Mouse (Mus musculus) macrophage (primary cell): Measurements from ENCODE around the gene Gm47955. TPM values are rescaled to one million over a fixed set of nuclear protein-coding genes. Genes with fewer than 3 reads are reported as not detected.
"Not testable (repeated sequence)": the region's sequence is repeated elsewhere in the genome, so short reads cannot be mapped to it uniquely, and the experiment has no call there.

Experiments
- H3K27ac ChIP-seq: fragments of 350-480 bp; formaldehyde crosslinking; 2 replicates; pipeline ENCODE4 v1.9.0; 2021
- H3K36me3 ChIP-seq: fragments of 350-480 bp; formaldehyde crosslinking; 2 replicates; pipeline ENCODE4 v1.9.0; 2021; ENCODE audit errors: inconsistent target
- H3K4me3 ChIP-seq: fragments of 350-480 bp; formaldehyde crosslinking; 2 replicates; pipeline ENCODE4 v1.9.0; 2021; ENCODE audit errors: inconsistent target
- H3K79me2 ChIP-seq: fragments of 350-480 bp; formaldehyde crosslinking; 2 replicates; pipeline ENCODE4 v1.9.0; 2021; ENCODE audit errors: inconsistent target
- WGBS: methylation state at CpG from one replicate; pipeline ENCODE4 v1.1.7; 2026; ENCODE audit warnings: inconsistent platforms; ENCODE audit not compliant: missing documents; 5-methylcytosine and 5-hydroxymethylcytosine counted together
- polyA plus RNA-seq: library from polyadenylated mRNA; stranded (reverse); fragments of 250-400 nt; gene quantifications from 3 replicates; pipeline ENCODE4 v1.2.4, GENCODE M21; 2018; ENCODE audit warnings: inconsistent platforms
- total RNA-seq, 78 experiments: library from RNA; depleted of rRNA; stranded (reverse); fragments of 250-400 nt; gene quantifications; 1 replicate in 9 of 78; 2 replicates in 24 of 78; 3 replicates in 43 of 78; 4 replicates in 2 of 78; pipeline ENCODE4 v1.2.4; 2018; ENCODE audit warnings: inconsistent platforms in 56 of 78

Gm47955 gene
- not detected for total RNA-seq (2018; cell fraction: chromatin; rRNA removed)
- not detected for total RNA-seq (2018; cell fraction: cytosol; rRNA removed)
- not detected for total RNA-seq (2018; cell fraction: nucleus; rRNA removed)
- polyA plus RNA-seq = not detected in 3 replicates

- Histone ChIP-seq H3K79me2 (no peaks in the 10 kb centered on the region), H3K27ac (no peak within 1 kb of the TSS), H3K36me3 (no peaks in the 10 kb centered on the region), H3K4me3 (no peak within 1 kb of the TSS)
- WGBS = 86% methylated on average over 7 of the region's 11 CpGs
Measured at GRCm38 (mm10) chr1:82959870-82960385, at the start of gene Gm47955. TSS of gene Gm47955 (plus strand) at chr1:82960286.

- Histone ChIP-seq H3K36me3 (no peaks in the 10 kb centered on the region), H3K4me3 (no peak within 1 kb of the TSS), H3K27ac (no peak within 1 kb of the TSS), H3K79me2 (no peaks in the 10 kb centered on the region)
- 89% methylated on average over 3 of the region's 3 CpGs for WGBS
Measured at GRCm38 (mm10) chr1:82913025-82913424, 47.1 kb upstream of the Gm47955 start, which contains the start of gene A030005L19Rik. TSS of gene A030005L19Rik (plus strand) at chr1:82913325.

DNA sequence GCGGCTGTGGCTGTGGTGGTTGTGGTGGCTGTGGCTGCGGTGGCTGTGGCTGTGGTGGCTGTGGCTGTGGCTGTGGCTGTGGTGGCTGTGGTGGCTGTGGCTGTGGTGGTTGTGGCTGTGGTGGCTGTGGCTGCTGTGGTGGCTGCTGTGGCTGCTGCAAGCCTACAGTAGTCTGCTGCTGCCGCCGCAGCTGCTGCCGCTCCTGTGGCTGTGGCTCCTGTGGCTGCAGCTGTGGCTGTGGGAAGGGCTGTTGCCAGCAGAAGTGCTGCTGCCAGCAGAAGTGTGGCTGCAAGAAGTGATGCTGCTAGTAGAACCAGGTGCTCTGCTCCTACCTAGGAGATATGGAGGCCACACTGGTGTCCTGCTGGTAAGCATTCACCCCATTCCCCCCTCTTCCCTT, 46.7 kb upstream of the Gm47955 start:
- not testable (repeated sequence) for H3K36me3 ChIP-seq, H3K79me2 ChIP-seq, H3K4me3 ChIP-seq, H3K27ac ChIP-seq
- WGBS = 66% methylated on average over 5 of the region's 5 CpGs

DNA sequence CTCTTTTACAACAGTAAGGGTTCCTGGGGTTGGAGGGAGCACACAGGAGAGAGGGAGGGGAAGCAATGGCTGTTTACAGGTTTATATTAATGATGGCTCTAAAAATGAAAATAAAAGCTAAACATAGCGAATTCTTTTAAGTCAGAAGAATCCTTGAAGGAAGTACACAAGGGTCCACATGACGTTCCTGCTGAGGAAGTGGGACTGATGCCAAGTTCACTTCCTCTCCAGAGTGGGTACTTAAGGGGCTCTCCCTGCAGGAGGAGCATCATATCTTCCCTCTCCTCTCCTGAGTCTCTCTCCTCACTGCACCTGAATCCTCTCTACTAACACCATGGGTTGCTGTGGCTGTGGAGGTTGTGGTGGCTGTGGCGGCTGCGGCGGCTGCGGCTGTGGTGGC, 35.4 kb upstream of the Gm47955 start, which contains the start of gene A030014E15Rik:
Gene A030014E15Rik, plus strand, starts transcription at position 268 of the 400 bp plus-strand sequence.
- WGBS = 38% methylated on average over 2 of the region's 6 CpGs
- Histone ChIP-seq H3K27ac (no peak within 1 kb of the TSS), H3K36me3 (no peaks in the 10 kb centered on the region), H3K4me3 (no peak within 1 kb of the TSS), H3K79me2 (no peaks in the 10 kb centered on the region)

DNA sequence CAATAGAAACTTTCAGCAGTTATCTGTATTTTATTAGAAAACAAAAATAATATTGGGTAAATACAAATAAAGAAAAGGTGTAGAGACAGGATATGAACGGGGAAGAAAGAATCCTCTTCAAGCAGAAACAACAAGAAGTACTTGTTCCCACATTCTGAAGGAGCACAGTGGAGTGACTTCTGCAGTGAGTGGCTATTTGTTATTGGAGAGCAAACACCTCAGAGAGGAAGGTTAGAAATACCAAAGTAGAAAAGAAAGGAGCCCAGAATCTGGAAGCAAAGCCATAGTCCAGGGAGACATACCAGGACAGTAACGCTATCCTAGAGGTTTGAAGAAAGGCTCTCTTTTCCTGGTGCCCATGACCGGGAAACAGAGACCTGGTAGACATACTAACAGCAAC, 29.5 kb upstream of the Gm47955 start:
- H3K79me2 ChIP-seq, H3K27ac ChIP-seq, H3K36me3 ChIP-seq, H3K4me3 ChIP-seq: not testable (repeated sequence)
- WGBS = 83% methylated on average over 1 of the region's 3 CpGs

- WGBS = no CpG with 5 or more reads among the region's 6 CpGs
- not testable (repeated sequence) for H3K36me3 ChIP-seq
Measured at GRCm38 (mm10) chr1:82931326-82931725, 28.8 kb upstream of the Gm47955 start, which contains the start of gene Gm6217. TSS of gene Gm6217 (minus strand) at chr1:82931399.

GRCm38 (mm10) chr1:82938666-82939065, 21.4 kb upstream of the Gm47955 start:
- Histone ChIP-seq H3K79me2 (no peaks in the 10 kb centered on the region), H3K36me3 (no peaks in the 10 kb centered on the region), H3K27ac (no peak overlapping the region), H3K4me3 (no peak overlapping the region)
- 94% methylated on average over 5 of the region's 5 CpGs for WGBS

More at GRCm38 (mm10) chr1:82931326-82931725, 28.8 kb upstream of the Gm47955 start, which contains the start of gene Gm6217:
- not testable (repeated sequence) for H3K27ac ChIP-seq, H3K4me3 ChIP-seq, H3K79me2 ChIP-seq

GRCm38 (mm10) chr1:82942505-82942904, 17.6 kb upstream of the Gm47955 start:
- H3K27ac ChIP-seq, H3K4me3 ChIP-seq, H3K36me3 ChIP-seq, H3K79me2 ChIP-seq: not testable (repeated sequence)
- 63% methylated on average over 1 of the region's 2 CpGs for WGBS

DNA sequence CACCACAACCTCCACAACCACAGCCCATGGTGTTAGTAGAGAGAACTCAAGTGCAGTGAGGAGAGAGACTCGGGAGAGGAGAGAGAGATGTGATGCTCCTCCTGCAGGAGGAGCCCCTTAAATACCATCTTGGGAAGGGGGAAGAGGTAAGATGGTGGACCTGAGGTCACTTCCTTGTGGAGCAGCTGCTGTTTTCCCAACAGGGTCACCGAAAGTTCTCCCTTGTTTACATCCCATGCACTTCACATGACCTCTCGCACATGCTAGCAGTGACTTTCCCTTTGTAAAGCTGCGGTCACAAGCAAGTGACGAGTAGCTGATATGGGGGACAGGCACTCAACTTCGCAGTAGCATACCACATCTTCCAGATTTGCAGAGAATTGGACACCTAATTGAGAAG, 16.8 kb upstream of the Gm47955 start, which contains the start of gene A030003K21Rik:
Gene A030003K21Rik, minus strand, starts transcription at position 94 of the 400 bp plus-strand sequence.
- no CpG with 5 or more reads among the region's 6 CpGs for WGBS
- H3K36me3 ChIP-seq, H3K79me2 ChIP-seq, H3K4me3 ChIP-seq, H3K27ac ChIP-seq: not testable (repeated sequence)

GRCm38 (mm10) chr1:82946029-82946428, 14.1 kb upstream of the Gm47955 start:
- not testable (repeated sequence) for H3K4me3 ChIP-seq, H3K27ac ChIP-seq, H3K36me3 ChIP-seq, H3K79me2 ChIP-seq
- WGBS = no CpG with 5 or more reads among the region's 2 CpGs

DNA sequence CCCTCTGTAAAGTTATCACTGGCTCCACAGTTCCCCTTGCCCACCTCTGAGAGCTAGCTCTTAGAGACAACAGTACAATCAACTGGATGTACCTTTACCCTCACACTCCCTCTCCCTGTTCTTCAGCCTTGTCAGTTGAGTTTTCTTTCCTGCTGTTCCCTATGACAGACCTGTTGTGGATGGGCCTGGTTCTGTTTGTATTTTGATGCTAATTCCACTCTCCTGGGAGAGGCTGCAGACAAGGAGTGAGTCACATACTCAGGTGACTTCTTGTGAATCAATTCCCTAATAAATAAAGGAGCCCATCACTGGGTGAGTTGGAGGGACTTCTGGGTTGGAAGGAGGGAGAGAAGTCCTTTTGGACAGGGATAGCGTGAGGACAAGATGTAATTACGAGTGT, 11.5 kb upstream of the Gm47955 start:
- no peaks in the 10 kb centered on the region for H3K36me3 ChIP-seq
- H3K79me2 ChIP-seq = no peaks in the 10 kb centered on the region
- no peak overlapping the region for H3K27ac ChIP-seq
- no peak overlapping the region for H3K4me3 ChIP-seq
- WGBS = 93% methylated on average over 2 of the region's 2 CpGs

GRCm38 (mm10) chr1:82955913-82956312, 4.2 kb upstream of the Gm47955 start, which contains the start of gene Gm7544:
TSS of gene Gm7544 (minus strand) at chr1:82956013.
- H3K36me3 ChIP-seq, H3K4me3 ChIP-seq, H3K27ac ChIP-seq, H3K79me2 ChIP-seq: not testable (repeated sequence)

DNA sequence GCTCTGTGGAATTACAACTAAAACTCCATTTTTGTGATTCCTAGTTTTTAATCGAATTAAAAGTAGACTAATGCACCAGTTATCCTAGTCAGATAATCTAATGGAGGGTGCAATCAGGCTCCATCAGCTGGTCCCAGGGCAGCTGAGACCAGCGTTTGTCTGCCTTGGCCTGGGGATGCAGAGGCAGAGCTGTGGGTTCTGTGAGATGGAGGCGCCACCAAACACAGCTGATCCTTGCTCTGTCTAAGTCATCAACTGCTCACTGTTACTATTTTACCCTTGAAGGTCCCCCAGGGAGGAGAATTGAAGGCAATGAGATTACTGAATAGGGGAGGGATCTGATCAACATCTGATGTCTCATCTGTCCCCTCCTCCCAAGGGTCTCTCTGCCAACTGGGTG, 6.3 kb downstream of the Gm47955 start:
- Histone ChIP-seq H3K36me3 (no peaks in the 10 kb centered on the region), H3K79me2 (no peaks in the 10 kb centered on the region), H3K4me3 (no peak overlapping the region), H3K27ac (no peak overlapping the region)
- WGBS = 75% methylated on average over 3 of the region's 3 CpGs

DNA sequence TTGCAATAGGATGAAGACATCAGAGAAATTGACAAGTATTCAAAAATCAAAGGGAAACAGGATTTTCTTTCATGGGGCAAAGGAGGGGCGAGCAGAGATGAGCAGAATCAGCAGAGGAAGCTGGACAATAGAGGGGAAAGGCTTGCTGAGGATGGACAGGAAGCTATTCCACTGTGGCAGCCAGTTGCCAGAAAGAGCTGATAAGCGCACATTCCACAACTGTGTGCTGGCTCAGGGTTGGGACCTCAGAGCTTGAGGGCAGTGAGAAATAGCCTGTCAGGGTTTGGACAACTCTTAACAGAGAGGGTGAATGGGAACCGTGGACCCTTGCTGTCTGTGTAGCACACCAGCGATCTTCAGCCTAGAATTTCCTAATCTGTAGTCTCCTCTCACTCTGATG, 12.0 kb downstream of the Gm47955 start:
- H3K36me3 ChIP-seq = no peaks in the 10 kb centered on the region
- H3K79me2 ChIP-seq = no peaks in the 10 kb centered on the region
- 65% methylated on average over 4 of the region's 4 CpGs for WGBS
- H3K27ac ChIP-seq = no peak overlapping the region
- H3K4me3 ChIP-seq = no peak overlapping the region

GRCm38 (mm10) chr1:82973244-82973643, 13.2 kb downstream of the Gm47955 start:
- H3K36me3 ChIP-seq = no peaks in the 10 kb centered on the region
- 100% methylated on average over 1 of the region's 1 CpGs for WGBS
- H3K27ac ChIP-seq = no peak overlapping the region
- no peaks in the 10 kb centered on the region for H3K79me2 ChIP-seq
- H3K4me3 ChIP-seq = no peak overlapping the region

DNA sequence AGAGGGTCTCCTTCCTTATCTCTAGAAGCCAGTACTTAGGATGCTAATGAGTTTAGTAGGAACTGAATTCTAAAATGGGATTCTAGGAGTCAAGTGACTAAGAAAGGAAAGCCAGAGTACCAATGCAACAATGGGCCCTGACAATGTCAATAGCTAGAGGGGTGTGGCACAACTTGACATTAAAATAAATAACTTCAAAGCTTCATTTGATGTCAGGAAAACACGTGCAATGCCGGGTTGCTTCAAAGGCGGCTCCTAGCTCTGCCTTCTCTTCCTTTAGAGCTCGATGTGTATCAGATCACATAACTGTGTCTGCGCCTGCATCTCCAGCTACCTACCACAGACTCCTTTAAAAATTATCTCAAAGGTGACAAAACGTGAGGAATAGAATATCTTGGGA, 13.8 kb downstream of the Gm47955 start:
- WGBS = 69% methylated on average over 6 of the region's 6 CpGs

More for the DNA sequence above, 13.8 kb downstream of the Gm47955 start:
- no peak overlapping the region for H3K4me3 ChIP-seq
- no peaks in the 10 kb centered on the region for H3K79me2 ChIP-seq
- H3K36me3 ChIP-seq = no peaks in the 10 kb centered on the region
- no peak overlapping the region for H3K27ac ChIP-seq
